Mouse (Mus musculus) heart, postnatal 25 days (tissue): ENCODE measurements at regions not wholly inside any gene's neighbourhood (a gene's known extent, or its start where the extent isn't known, plus 50 kb on each side); places are given as distances from the start of the nearest gene placed in this dataset.

Experiments
- DNase-seq: peaks from one replicate; pipeline ENCODE4 v3.0.0; 2022; ENCODE audit warnings: low spot score
- intact Hi-C: fragments of 180-260 bp; cut with DNase I; formaldehyde crosslinking; loops from one replicate; pipeline ENCODE4 v1.15.1; 2025

GRCm38 (mm10) chr14:16948736-16949135, 129.8 kb upstream of the Rarb start:
- DNase-seq = no peak
- intact Hi-C loops = no loop called here

- intact Hi-C loops = no loop called here
- DNase-seq = no peak
Measured at GRCm38 (mm10) chr14:16944441-16944840, 125.5 kb upstream of the Rarb start.

GRCm38 (mm10) chr14:16943531-16943930, 124.6 kb upstream of the Rarb start:
- intact Hi-C loops = no loop called here
- DNase-seq = no peak

GRCm38 (mm10) chr14:16927136-16927535, 108.2 kb upstream of the Rarb start:
- DNase-seq = no peak
- intact Hi-C loops = no loop called here

- DNase-seq = no peak
- intact Hi-C loops = no loop called here
Measured at GRCm38 (mm10) chr14:16901534-16902147, 82.7 kb upstream of the Rarb start.

GRCm38 (mm10) chr14:16897747-16898544, 79.0 kb upstream of the Rarb start:
- intact Hi-C loops = no loop called here
- DNase-seq = no peak

- intact Hi-C loops = no loop called here
- no peak for DNase-seq
Measured at GRCm38 (mm10) chr14:16896974-16897373, 78.0 kb upstream of the Rarb start.

- intact Hi-C loops = no loop called here
- no peak for DNase-seq
Measured at GRCm38 (mm10) chr14:16881249-16881648, 62.3 kb upstream of the Rarb start.

- DNase-seq = no peak
- intact Hi-C loops = no loop called here
Measured at GRCm38 (mm10) chr14:16869221-16869620, 50.3 kb upstream of the Rarb start.
